Mouse (Mus musculus): Measurements from ENCODE around the gene Ski. TPM values are rescaled to one million over a fixed set of nuclear protein-coding genes. Genes with fewer than 3 reads are reported as not detected.

The Ski gene
- polyA plus RNA-seq, 1 experiment = 55.2 TPM

GRCm38 (mm10) chr4:155219271-155220212 is 2.9 kb downstream of the Ski start:
- no peak for TF ChIP-seq CTCF (IDR thresholded peaks at IDR 0.05; ENCODE audit: borderline replicate concordance, extremely low read depth, insufficient read depth, insufficient read length)
- no peak for TF ChIP-seq POLR2A (IDR thresholded peaks at IDR 0.05; ENCODE audit: borderline replicate concordance, extremely low read depth, insufficient read depth, insufficient read length, poor library complexity, severe bottlenecking)

GRCm38 (mm10) chr4:155218104-155218732 is 4.2 kb downstream of the Ski start:
- TF ChIP-seq POLR2A (IDR thresholded peaks at IDR 0.05; ENCODE audit: borderline replicate concordance, extremely low read depth, insufficient read depth, insufficient read length, poor library complexity, severe bottlenecking) = no peak
- TF ChIP-seq CTCF (IDR thresholded peaks at IDR 0.05; ENCODE audit: borderline replicate concordance, extremely low read depth, insufficient read depth, insufficient read length) = no peak

More at GRCm38 (mm10) chr4:155219271-155220212, 2.9 kb downstream of the Ski start:
- no peak for DNase-seq (ENCODE audit: low read depth)

GRCm38 (mm10) chr4:155217241-155218103 is 4.9 kb downstream of the Ski start:
- TF ChIP-seq POLR2A (IDR thresholded peaks at IDR 0.05; ENCODE audit: borderline replicate concordance, extremely low read depth, insufficient read depth, insufficient read length, poor library complexity, severe bottlenecking) (no peak), CTCF (IDR thresholded peaks at IDR 0.05; ENCODE audit: borderline replicate concordance, extremely low read depth, insufficient read depth, insufficient read length) (no peak)
- DNase-seq (ENCODE audit: low read depth) = no peak

More at GRCm38 (mm10) chr4:155218104-155218732, 4.2 kb downstream of the Ski start:
- no peak for DNase-seq (ENCODE audit: low read depth)

GRCm38 (mm10) chr4:155215773-155216630 is 6.4 kb downstream of the Ski start:
- no peak for TF ChIP-seq CTCF (IDR thresholded peaks at IDR 0.05; ENCODE audit: borderline replicate concordance, extremely low read depth, insufficient read depth, insufficient read length)
- TF ChIP-seq POLR2A (IDR thresholded peaks at IDR 0.05; ENCODE audit: borderline replicate concordance, extremely low read depth, insufficient read depth, insufficient read length, poor library complexity, severe bottlenecking) = no peak
- DNase-seq (ENCODE audit: low read depth) = no peak

GRCm38 (mm10) chr4:155215203-155215602 is 7.2 kb downstream of the Ski start:
- no peak for DNase-seq (ENCODE audit: low read depth)

GRCm38 (mm10) chr4:155214793-155215192 is 7.6 kb downstream of the Ski start:
- TF ChIP-seq POLR2A (IDR thresholded peaks at IDR 0.05; ENCODE audit: borderline replicate concordance, extremely low read depth, insufficient read depth, insufficient read length, poor library complexity, severe bottlenecking) = no peak
- TF ChIP-seq CTCF (IDR thresholded peaks at IDR 0.05; ENCODE audit: borderline replicate concordance, extremely low read depth, insufficient read depth, insufficient read length) = no peak
- DNase-seq (ENCODE audit: low read depth) = no peak

More at GRCm38 (mm10) chr4:155215203-155215602, 7.2 kb downstream of the Ski start:
- no peak for TF ChIP-seq CTCF (IDR thresholded peaks at IDR 0.05; ENCODE audit: borderline replicate concordance, extremely low read depth, insufficient read depth, insufficient read length)
- TF ChIP-seq POLR2A (IDR thresholded peaks at IDR 0.05; ENCODE audit: borderline replicate concordance, extremely low read depth, insufficient read depth, insufficient read length, poor library complexity, severe bottlenecking) = no peak

- TF ChIP-seq CTCF (IDR thresholded peaks at IDR 0.05; ENCODE audit: borderline replicate concordance, extremely low read depth, insufficient read depth, insufficient read length) = no peak
- TF ChIP-seq POLR2A (IDR thresholded peaks at IDR 0.05; ENCODE audit: borderline replicate concordance, extremely low read depth, insufficient read depth, insufficient read length, poor library complexity, severe bottlenecking) = no peak
- no peak for DNase-seq (ENCODE audit: low read depth)
Measured at GRCm38 (mm10) chr4:155214188-155214587, 8.2 kb downstream of the Ski start.

GRCm38 (mm10) chr4:155213752-155214054 is 8.7 kb downstream of the Ski start:
- TF ChIP-seq POLR2A (IDR thresholded peaks at IDR 0.05; ENCODE audit: borderline replicate concordance, extremely low read depth, insufficient read depth, insufficient read length, poor library complexity, severe bottlenecking) (no peak), CTCF (IDR thresholded peaks at IDR 0.05; ENCODE audit: borderline replicate concordance, extremely low read depth, insufficient read depth, insufficient read length) (no peak)
- no peak for DNase-seq (ENCODE audit: low read depth)

GRCm38 (mm10) chr4:155213052-155213751 is 9.2 kb downstream of the Ski start:
- TF ChIP-seq CTCF (IDR thresholded peaks at IDR 0.05; ENCODE audit: borderline replicate concordance, extremely low read depth, insufficient read depth, insufficient read length) (0 out of 2 replicates have a peak, but pooled peaks have one; percentile 25), POLR2A (IDR thresholded peaks at IDR 0.05; ENCODE audit: borderline replicate concordance, extremely low read depth, insufficient read depth, insufficient read length, poor library complexity, severe bottlenecking) (no peak)
- peak; percentile 95 for DNase-seq (ENCODE audit: low read depth)
